Mouse (Mus musculus) liver, adult 2 months (tissue): Measurements from ENCODE around the gene Cygb.

ENCODE experiments used
- CTCF ChIP-seq: fragments of 200-500 bp; IDR thresholded peaks from 2 replicates; pipeline ENCODE4 v1.5.1; 2011; ENCODE audit warnings: low read depth, low read length, control low read depth
- POLR2A ChIP-seq: fragments of 200-500 bp; IDR thresholded peaks from 2 replicates; pipeline ENCODE4 v1.6.1; 2011; ENCODE audit warnings: low read length, control low read depth; ENCODE audit not compliant: insufficient read depth; ENCODE audit errors: extremely low read depth

DNA sequence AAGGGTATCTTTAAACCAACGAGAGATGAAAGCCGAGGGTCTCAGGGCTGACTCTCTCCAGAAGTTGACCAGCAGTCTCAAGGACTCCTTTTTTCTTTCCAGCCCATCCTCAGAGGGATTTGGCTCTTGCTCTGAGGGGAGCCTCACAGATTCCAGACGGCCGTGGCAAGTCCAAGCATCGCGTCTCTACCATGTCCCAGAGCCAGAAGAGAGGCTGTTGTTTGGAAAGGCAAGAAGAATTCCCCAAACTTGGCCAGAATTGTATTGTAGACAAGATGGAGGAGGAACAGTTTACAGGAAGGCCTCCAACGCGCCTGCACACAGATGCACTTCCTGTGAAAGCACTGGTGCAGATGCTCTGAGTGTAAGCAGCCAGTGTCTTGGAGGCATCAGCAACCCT lies 13.8 kb upstream of the Cygb start:
- no peak for TF ChIP-seq POLR2A
- no peak for TF ChIP-seq CTCF
